Mouse (Mus musculus): ENCODE results near the gene Ankrd35. TPM values are rescaled to one million over a fixed set of nuclear protein-coding genes. Genes with fewer than 3 reads are reported as not detected.
"Not testable (repeated sequence)": the region's sequence is repeated elsewhere in the genome, so short reads cannot be mapped to it uniquely, and the experiment has no call there.

The Ankrd35 gene
- polyA plus RNA-seq, 1 experiment = 9.5 TPM

DNA sequence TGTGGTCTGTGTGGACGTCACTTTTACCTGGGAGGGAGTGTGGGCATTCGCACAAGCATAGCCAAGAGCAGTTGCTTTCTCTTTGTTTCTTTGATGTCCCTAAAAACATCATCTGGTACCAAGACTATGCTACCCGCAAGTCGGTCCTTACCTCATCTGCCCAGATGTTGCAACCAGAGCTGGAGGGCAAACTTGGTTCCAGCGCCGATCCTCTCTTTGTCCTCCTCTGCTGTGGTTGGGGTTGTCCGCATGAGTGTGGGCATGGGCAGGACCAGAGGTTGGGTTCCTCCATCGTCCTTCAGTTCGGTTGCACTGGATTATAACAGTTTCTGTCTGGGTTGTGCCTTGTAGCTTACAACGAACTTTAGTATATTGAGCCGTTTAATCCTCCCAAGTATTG is 36.3 kb downstream of the Ankrd35 start:
- DNase-seq (ENCODE audit: low spot score) = no peak

DNA sequence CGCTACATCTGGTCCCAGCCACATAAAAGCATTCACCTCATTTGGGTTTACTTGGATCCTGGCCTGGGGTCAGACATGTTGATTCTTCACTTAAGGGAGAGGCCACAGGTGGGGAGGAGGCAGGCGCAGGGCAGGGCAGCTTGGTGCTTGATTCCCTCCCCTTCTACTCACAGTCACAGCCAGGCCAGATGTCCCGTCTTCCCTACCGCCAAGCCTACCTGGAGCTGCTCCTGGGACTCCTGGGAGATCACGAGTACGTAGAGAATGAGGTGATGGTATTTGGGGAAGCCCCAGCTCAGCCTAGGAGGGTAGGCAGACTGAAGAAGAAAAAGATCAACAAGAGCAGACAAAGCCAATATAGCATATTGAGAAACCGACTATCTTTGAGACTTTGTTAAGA is 37.1 kb downstream of the Ankrd35 start:
- DNase-seq (ENCODE audit: low spot score) = no peak

DNA sequence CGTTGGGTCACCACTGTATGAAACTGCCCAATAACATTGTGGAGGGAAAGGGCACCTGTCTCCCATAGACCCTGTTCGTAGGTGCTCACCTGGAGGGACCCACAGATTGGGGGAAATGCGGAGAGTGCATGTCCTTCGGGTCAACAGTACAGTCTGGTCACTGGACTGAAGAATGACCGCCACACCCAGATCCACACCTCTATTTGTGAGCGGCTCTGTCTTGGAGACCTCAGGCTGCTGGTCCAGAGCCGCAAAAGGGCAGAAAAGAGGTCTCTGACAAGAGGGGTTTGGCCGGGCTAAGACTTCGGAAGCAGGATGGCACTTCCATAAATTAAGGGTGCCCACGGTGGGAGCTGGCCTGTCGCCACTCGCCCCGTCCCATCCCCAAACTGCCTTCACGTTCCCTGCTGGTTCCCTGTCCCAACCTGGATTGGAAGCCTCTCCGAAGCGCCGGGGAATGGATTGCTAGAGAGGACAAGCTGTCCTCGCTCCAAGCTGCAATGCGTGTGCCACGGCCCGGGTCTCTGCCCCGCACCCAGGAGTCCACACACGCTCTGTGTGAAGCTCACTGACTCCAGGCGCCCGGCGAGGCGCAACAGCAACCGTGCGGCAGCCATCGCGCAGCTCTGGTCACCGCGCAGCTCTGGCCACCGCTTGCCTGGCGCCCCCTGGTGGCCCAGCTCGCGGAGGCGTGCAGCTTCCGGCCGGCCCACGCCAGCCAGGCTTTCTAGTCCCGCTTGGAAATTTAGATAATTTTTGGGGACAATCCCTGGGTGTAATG is 38.2 kb downstream of the Ankrd35 start, which contains the start of gene Nudt17:
Gene Nudt17, minus strand, starts transcription at position 660 of the 781 bp plus-strand sequence.
- peak; percentile 76 for DNase-seq (ENCODE audit: low spot score)

DNA sequence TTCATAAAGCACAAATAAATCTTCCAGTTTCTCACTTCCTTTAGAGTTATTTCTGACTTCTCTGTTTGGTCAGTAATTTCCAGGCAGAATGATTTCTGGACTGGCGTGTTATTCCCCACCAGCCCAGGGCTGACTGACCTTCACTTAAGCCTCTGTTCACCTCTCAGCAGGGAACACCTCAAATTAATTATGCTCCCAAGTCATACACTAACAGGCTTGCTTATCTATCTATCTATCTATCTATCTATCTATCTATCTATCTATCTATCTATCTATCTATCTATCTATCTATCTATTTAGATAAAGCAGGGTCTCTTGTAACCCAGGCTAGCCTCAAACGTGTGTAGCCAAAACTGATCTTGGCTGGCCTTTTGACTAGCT is 38.7 kb downstream of the Ankrd35 start:
- no peak for DNase-seq (ENCODE audit: low spot score)

DNA sequence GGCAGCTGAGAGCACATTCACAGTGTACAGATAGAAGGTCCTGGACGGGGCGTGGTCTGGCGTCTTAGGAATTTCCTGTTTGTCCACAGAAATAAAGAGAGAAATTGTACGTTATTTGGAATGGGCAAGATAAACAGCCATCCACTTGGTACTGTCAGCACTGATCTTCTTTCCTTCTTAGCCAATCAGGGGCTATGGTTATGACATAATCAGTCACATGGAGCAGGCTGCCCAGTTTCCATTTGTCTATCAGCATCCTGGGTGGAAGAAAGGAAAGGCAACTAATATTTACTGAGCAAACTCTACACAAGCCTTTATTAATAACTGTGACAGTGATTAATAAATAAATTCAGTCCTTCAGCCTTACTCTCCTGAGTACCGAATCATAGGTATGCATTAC is 44.4 kb downstream of the Ankrd35 start:
- DNase-seq (ENCODE audit: low spot score) = no peak

DNA sequence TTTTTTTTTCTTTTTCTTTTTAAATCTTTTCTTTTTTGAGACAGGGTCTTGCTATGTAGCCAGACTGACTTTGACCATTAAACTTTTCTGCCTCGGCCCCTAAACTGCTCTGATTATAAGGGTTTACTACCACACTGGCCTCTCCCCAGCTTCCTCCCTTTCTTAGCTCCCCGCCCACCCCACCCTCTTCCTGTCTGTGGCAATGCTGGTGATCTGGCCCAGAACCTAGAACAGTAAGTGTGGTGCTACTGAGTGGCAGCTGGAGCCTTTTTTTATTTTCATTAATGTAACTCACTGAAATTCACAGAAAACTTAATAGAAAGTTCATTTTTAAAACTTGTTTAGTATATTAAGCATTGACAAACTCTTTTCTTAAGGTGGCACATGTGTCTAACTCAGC is 45.9 kb downstream of the Ankrd35 start:
- no peak for DNase-seq (ENCODE audit: low spot score)

DNA sequence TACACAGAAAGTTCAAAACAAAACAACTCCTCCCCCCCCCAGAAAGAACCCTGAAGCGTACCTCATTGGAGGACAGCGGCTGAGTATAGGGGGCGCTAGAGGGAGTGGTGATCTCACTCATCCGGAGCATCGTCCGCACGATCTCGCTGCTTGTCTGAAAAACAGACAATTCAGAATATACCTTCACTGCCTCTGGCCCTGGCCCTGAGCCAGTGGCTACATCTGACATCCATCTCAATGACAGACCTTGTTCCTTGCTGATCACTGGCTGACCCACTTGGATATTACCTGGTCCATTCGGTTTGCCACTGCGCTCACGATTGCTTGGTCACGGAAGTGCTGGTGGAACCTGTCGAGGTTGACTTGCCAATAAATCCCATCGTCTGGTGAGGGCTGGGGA is 49.2 kb downstream of the Ankrd35 start:
- DNase-seq (ENCODE audit: low spot score) = no peak

DNA sequence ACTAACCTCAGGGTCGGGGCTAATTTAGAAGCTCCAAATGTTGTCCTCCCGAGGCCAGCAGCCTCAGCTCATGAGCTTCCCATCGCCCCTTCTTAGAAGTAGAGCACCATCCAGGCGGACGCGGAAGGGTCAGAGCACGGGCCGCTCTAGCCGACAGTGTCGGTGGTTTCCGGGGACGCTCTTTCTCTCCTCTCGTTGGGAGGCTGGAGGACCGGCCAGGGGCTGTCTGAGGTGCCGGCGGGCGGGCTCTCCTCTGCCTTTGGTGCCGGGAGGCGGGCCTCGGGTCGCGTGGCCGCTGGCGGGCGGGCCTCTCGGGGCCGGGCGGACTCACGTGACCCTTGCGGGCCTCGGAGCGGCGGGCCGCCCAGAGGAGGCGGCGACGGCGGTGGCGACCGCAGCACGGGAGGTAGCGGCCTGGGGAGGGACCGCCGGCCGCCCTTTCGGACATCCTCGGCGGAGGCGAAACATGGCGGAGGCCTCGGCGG is 57.5 kb downstream of the Ankrd35 start, which contains the start of the genes Polr3c and Rnf115:
Gene Polr3c, minus strand, starts transcription at position 286 of the 485 bp plus-strand sequence.
Gene Rnf115, plus strand, starts transcription at position 322 of the 485 bp plus-strand sequence.
- peak; percentile 98 for DNase-seq (ENCODE audit: low spot score)

DNA sequence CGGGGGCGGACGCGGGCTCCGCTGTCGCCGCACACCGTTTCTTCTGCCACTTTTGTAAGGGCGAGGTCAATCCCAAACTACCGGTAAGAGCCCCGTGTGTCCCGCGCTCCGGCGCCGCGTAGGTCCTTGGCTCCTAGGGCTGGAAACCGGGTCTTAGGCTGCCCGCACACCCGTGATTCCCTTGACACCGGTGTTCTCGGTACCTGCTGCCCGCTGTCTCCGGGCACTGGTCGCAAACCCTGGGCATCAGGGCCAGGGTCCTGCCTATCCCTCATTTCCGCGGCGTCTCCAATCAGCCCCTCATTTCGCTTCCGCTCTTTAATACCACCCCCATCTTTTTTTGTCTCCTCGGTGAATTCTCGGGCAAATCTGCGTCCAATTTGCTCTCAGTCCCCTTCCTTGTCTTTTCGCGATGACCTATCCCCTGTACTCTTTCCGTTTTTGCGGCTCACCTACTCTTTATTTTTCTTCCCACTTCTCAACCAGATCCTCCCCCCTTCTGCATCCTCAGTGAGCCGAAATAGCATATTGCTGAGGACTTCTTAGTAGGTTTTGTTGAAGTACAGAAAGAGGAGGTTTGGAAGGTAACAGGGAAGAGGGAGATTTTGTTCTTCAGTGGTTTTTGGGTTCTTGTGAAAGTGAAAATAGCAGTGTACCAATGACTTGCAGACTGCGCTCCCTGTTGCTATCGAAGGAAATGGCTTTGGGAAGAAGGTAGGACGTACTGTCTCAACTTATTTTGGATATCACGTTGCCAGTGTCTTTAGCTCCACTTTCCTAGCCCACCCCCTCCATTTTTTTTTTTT is 58.1 kb downstream of the Ankrd35 start:
- no peak for DNase-seq (ENCODE audit: low spot score)

DNA sequence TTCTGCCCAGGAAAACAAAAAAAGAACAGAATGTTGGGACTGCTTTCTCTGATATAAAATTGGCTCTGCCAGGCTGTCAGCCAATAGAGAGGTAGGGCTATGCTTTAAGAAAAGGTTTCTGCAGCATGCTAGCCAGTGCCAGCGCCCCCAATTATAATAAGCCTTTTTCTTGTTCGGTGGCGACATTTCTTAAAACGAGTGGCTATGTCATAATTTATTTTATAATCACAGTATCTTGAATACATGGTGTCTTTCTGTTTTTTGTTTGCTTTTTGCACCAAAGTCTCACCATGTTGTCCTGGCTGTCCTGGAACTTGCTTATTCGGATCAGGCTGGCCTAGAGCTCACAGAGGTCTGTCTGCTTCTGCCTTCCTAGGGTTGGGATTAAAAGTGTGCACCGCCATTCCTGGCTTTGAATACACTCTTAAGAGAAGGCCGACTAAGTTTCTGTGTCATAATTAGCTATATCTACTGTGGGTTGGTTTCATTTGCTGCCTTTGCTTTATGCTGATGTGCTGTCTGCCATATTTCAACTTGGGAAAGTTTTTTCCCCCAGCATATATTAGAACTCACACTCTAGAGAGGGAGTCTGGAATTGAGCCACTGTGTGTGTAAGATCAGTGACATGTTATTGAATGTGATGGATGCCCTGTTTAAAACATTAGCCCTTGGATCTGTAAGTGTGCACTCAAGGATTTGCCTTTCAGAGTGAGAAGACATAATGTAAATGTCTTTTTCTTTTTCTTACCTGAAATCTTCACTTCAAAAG is 58.9 kb downstream of the Ankrd35 start:
- DNase-seq (ENCODE audit: low spot score) = no peak

DNA sequence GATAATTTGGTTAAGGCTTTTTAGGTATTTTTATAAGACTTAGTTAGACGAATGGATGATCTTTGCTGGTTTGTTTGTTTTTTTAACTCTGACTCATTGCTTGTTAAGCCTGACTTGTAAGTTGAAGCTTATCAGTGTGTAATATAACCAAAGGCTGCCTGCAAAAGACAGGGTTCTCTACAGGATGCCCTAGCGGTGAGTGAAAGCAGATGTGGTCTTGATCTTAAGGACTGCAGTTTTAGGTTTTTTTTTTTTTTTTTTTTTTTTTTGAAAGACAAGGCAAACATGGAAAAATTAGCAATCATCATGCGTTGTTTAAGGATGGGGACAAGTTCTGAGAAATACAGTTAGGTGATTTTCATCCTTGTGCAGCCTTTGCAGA is 59.5 kb downstream of the Ankrd35 start:
- no peak for DNase-seq (ENCODE audit: low spot score)

DNA sequence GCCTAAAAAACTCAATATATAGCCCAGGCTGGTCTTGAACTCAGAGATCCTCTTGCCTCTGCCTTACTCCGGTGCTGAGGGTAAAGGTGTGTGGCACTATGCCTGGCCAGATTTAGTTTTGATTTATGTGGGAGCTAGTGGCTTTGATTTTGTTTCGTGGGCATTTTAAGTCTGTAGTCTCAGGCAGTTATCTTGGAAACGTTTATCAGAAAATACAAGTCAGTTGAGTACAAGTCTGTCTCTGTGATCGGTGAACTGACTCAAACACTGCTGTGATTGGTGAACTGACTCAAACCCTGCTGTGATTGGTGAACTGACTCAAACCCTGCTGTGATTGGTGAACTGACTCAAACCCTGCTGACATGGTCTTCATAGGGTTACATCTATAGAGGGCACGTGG is 60.9 kb downstream of the Ankrd35 start:
- no peak for DNase-seq (ENCODE audit: low spot score)

DNA sequence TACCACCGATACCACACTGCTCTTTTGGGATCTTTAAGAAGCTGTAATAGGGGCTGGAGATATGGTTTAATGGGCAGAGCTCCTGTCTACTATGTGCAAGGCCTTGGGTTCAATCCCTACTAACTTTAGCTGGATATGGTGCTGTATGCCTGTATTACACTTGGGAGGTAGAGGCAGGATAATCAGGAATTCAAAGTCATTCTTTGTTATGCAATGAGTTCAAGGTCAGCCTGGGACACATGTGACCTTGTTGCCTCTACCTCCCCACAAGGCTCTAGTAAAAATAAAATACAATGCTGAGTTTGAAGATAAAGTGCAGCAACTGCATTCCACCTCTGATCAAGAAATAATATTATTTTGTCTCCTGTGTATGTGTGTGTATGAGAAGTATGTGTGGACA is 64.1 kb downstream of the Ankrd35 start:
- no peak for DNase-seq (ENCODE audit: low spot score)

DNA sequence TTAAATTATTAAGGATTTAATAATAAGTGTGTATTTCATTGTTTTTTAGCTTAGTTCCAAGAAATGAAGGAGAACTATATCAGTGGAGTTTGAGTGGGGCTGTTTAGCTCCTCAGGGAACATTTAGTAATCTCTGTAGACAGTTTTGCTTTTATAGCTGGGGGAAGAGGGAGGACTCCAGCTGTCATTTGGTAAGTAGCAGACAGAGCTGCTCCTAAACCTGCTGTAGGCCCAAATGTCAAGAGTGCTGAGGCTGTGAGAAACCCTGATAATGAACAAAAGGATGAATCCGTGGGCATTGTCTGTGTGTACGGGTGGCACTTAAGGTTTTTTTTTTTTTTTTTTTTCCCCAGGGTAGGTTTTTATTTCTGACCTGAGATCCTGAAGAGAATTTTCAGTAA is 65.3 kb downstream of the Ankrd35 start:
- DNase-seq (ENCODE audit: low spot score) = no peak

DNA sequence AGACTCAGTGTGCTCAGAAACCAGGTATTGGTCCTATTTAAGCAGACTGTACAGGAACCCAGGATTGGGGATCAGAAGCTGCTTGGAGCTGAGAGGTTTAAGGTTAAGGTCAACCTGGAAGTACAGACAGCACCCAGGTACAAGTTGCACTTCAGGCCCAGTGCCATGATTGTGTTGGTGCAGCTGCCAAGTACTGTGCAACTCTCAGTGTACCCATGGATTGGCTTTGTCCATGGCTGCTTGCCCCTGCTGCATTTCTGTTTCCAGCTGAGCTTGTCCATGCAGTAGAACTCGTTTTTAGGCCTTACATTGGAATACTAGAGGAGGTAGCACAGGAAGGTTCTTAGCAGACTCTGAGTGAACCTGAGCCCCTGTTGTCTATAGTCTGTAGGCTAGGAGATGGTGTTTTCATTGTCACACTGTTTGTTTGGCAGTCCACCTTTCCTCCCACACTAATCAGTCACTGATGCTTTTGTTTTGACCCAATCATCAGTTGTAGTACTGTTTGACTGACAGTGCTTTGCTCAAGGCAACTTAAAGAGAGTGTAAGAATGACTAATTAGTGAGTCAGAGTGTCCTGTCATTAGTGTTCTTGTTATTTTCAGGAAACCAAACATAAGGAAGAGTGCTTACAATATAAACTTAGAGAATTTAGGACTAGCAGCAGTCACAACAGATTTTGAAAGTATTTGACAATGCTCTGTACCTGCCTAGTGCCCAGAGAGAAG is 67.2 kb downstream of the Ankrd35 start:
- no peak for DNase-seq (ENCODE audit: low spot score)

DNA sequence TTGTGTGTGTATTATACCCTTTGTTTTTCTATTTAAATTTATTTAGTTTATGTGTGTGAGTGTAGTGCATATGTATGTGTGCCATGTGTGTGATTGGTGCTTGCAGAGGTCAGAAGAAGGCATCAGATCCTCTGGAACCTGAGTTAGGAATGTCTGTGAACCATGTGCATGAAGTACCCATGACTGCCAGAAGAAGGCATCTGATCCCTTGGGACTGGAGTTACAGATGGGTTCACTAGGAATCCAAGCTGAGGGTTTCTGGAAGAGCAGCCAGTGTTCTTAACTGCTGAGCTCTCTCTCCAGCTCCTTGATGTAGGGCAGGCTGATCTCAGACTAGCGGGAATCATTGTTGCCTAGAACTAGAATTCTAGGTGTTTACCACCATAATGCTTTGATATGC is 68.1 kb downstream of the Ankrd35 start:
- DNase-seq (ENCODE audit: low spot score) = no peak

DNA sequence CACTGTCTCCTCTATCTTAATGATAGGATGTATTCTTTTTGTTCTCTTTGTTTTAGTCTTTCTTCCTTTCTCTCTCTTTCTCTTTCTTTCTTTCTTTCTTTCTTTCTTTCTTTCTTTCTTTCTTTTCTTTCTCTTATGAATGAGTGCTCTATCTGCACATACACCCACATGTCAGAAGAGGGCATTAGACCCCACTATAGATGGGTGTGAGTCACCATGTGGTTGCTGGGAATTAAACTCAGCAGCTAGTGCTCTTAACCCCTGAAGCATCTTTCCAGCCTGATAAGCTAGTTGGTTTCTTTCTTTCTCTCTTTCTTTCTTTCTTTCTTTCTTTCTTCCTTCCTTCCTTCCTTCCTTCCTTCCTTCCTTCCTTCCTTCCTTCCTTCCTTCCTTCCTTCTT is 70.3 kb downstream of the Ankrd35 start:
- not testable (repeated sequence) for DNase-seq (ENCODE audit: low spot score)

All from urinary bladder, adult 2 months (tissue).